Mouse (Mus musculus): ENCODE measurements around the gene Cdc34.
"Not testable (repeated sequence)": the region's sequence is repeated elsewhere in the genome, so short reads cannot be mapped to it uniquely, and the experiment has no call there.

DNA sequence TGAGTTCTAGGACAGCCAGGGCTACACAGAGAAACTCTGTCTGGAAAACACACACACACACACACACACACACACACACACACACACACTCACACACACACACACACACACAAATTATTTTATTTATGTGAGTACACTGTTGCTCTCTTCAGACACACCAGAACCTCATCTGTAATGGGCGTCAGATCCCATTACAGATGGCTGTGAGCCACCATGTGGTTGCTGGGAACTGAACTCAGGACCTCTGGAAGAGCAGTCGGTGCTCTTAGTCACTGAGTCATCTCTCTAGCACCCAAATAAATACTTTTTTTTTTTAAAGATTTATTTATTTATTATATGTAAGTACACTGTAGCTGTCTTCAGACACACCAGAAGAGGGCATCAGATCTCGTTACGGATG lies 21.0 kb downstream of the Cdc34 start:
- not testable (repeated sequence) for TF ChIP-seq CTCF, EP300 (IDR thresholded peaks at IDR 0.05; ENCODE audit: low read depth)
